Mouse (Mus musculus) heart, postnatal 0 days (tissue): ENCODE data around the gene Serpinh1.
A peak's percentile ranks its signal among the peaks of the same experiment; 100 is the strongest.

Experiments
- CTCF ChIP-seq: IDR thresholded peaks from 2 replicates; pipeline ENCODE4 v1.5.1; 2016; ENCODE audit warnings: antibody characterized with exemption, control low read depth, low read depth
- EP300 ChIP-seq: IDR thresholded peaks from 2 replicates; pipeline ENCODE4 v1.6.1; 2016; ENCODE audit warnings: antibody characterized with exemption, low read depth

- TF ChIP-seq EP300 = no peak
- peak; percentile 81 for TF ChIP-seq CTCF
Measured at GRCm38 (mm10) chr7:99375455-99375854, 22.4 kb upstream of the Serpinh1 start.
